Mouse (Mus musculus) skeletal muscle tissue, adult 2 months (tissue): ENCODE data around the gene Hsd11b1.
A peak's percentile ranks its signal among the peaks of the same experiment; 100 is the strongest.

ENCODE experiments used
- DNase-seq: peaks from one replicate; pipeline ENCODE4 v3.0.0-alpha.2; 2012; ENCODE audit warnings: low read depth, low spot score

Gene Hsd11b1

DNA sequence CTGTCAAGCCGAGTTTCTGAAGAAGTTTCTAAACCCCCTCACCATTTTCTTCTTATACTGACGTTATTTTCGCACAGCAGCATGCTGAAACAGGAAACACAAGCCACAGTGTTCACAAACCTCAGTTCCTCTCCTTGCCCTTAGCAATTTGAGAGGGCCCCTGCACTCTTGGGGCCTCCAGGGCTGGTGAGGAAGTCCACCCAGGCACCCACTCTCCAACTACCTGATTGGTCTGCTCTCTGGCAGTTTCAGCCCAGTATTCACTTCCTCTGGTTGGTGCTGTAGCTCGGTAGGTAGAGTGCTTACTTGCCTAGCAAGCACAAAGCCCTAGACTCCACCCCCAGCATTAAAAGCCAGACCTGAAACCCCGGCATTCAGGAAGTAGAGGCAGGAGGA, 62.5 kb downstream of the Hsd11b1 start, which contains the start of gene Traf3ip3:
Gene Traf3ip3 (minus strand): TSS at position 321 of the 396 bp plus-strand sequence.
- peak; percentile 51 for DNase-seq

DNA sequence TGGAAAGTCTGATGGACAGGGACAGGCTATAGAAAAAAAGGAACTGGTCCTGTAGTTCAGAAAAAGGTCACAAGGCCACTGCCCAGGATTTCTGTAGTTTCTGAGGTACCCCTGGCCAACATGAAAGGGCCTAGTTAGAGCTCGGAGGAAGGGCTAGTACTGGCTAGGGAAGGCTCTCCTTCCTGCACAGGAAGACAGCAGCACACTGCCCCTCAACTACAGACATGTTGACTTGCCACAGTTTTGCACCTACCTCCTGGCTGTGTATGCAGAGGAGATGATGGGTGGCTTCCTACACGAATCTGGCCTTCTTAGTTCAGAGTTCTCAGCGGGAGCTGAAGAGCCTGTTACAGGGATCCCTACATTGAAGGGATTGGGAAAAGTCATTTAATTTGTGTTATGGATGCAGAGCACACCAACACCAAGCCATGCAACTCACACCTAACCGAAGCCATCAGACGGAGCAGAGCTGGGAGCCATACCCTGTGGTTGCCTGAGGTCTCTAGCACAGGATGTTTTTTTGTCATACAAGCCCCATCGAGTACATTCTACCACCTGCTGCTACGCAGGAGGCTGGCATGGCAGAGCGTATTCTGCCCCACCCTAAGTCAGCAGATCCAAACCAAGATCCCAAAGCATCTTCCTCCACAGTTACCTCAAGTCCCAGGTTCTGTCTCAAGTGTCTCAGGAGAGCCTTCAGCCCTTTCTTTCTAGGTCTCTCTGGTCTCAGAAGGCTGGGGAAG, 63.1 kb downstream of the Hsd11b1 start:
- DNase-seq = no peak

DNA sequence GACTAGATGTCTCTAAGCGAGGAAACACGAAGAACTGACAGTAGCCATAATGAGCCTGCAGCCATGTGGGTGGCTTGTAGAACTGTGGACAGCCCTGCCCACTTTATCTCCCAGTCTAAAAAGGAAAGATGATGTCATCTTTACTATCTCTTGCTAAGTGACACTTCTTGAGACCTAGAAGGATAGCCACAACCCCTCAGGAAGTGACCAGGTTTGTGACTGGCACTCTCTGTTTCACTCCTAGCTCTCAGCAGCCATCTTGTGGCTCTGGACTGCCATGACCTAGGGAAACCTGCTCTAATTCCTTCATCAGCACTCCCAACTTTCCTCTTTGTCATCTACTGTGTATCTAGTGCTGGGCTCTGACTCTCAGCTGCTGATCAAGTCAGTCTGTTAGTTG, 65.6 kb downstream of the Hsd11b1 start:
- no peak for DNase-seq

GRCm38 (mm10) chr1:193197494-193198205, 66.2 kb downstream of the Hsd11b1 start:
- peak; percentile 72 for DNase-seq

- no peak for DNase-seq
Measured at GRCm38 (mm10) chr1:193195169-193195810, 68.6 kb downstream of the Hsd11b1 start.

DNA sequence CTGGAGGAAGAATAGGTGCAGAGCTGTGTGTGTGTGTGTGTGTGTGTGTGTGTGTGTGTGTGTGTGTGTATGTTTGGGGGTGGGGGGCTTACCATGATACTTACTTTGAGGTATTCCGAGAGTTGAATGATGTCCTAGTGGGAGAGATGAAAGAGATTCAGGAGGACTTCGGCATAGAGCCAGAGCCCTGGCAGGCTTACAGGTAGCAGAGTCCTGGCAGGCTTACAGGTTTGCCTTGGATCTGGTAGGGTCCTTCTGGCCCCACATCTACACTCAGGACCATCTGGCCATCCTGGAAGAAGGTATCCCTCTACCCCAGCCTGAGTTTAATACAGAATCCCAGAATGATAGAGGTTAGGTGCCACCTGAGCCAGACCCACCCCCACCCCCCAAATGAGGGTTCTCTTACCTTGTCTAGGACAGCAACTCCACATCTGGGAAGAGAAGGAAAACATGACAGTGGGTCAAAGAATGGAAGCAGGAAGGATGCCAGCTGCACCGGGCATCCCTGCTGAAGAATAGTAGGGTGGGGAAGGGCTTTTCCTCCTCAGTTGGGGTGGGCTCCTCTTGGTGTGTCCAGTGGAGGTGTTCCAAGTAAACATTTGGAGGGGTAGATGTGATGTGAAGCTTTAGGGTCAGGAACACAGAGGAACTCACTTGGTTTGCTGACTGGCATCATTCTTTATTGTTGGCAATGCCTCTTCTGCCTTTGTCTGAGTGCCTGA, 69.3 kb downstream of the Hsd11b1 start:
- no peak for DNase-seq

DNA sequence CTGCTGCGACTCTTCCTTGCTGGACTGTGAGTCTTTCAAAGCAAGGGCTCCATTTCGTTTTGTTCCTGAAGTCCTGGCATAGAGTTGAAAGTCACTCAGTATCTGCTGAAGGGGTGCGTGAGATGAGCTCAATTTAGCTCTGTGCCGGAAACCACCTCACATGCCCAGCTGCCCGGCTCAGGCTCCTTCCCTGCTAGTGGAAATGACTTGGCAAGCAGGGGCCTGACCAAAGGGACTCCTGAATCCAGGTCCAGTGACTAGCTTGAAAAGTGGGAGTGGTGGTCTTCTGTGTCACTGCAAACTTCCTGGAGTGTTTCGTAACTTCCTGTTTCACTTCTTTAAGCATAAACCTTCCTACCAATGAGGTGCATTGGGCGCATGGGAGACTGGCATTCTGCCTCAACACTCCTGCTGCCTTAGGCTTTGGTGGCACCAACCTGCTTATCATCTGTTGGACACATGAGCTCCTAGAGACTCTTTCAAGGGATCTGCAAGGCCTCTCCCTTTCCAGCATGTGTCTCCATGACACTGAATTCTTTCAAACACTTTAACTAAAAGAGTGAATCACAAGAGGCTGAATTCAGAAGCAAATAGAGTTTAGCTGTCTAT, 72.1 kb downstream of the Hsd11b1 start:
- DNase-seq = no peak

DNA sequence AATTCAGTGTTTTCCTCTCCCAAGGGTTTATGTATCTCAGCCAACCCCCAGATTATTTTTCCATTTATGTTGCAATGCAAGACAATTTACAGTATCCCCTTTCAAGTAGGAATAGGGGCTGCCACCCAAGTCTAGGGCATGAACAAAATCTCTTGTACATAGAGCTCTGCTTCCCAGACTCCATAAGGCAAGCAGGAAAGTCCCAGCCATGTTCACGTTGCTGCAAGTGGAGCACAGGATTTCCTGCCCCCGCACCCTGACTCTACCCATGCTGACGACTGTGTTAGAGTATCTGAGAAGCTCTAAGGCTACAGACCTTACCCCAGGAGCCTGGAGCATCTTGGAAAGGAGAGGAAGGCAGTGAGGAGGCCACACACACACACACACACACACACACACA, 74.1 kb downstream of the Hsd11b1 start:
- no peak for DNase-seq

GRCm38 (mm10) chr1:193189151-193189621, 74.7 kb downstream of the Hsd11b1 start:
- DNase-seq = peak; percentile 76

GRCm38 (mm10) chr1:193188257-193188656, 75.6 kb downstream of the Hsd11b1 start:
- DNase-seq = no peak

- DNase-seq = no peak
Measured at GRCm38 (mm10) chr1:193181104-193181503, 82.8 kb downstream of the Hsd11b1 start.

- no peak for DNase-seq
Measured at GRCm38 (mm10) chr1:193174143-193174733, 89.6 kb downstream of the Hsd11b1 start.

GRCm38 (mm10) chr1:193173810-193174129, 90.1 kb downstream of the Hsd11b1 start:
- DNase-seq = no peak

DNA sequence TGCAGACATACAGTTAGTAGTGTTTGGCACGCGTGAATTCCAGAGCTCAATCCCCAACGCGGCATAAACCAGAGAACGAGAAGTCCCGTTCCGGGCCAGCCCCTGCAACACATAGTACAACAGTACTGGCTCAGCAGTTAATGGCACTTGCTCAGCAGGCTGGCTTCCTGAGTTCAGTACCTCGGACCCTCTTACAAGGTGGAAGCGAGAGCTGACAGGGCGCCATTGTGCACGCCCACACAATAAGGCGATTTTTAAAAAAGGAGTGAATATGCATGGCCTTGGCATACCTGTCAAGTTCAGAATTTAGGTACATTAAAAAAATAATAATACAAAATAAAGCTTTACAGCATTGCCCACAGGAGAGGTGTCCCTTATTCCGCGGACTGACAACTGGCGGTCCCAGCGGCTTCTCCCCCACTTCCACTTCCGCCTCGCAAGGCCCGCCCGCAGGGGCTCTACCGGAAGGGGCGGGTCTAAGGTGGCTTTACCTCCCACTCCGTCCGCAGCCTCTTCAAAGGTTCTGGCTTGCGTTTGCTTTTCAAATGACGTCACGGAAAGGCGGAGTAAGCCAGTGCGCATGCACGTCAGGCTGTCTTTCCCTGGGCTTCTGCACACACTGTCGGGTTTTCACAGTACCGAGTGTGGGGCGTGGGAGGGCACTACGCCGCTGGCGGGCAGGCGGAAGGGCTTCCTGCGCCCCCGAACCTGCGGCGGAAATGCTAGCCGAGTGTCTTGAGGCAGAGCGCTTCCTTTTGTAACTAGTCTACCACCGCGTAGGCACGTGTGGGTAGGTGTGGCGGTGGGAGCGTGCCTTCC, 90.7 kb downstream of the Hsd11b1 start:
- DNase-seq = peak; percentile 98
